Comparison of ENCODE assay signal across 24 mouse cellular contexts in the genomic region with DNA sequence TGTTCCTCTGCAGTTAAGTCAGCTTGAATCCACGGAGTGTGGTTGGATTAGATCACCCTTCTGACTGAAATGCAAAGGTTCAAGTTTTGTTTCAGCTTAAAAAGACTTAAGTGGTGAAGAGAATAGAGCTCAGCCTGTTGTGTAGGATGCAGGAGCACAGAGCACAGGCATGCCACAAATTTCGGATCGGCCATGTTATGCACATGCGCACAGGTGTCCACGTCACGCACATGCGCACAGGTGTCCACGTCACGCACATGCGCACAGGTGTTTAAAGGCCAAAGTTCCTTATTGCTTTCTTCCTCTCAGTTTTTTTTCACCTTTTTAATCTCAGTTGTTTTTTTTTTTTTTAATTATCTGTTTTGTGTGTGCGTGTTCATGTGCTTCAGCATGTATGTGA. TPM values are rescaled to one million over a fixed set of nuclear protein-coding genes. Genes with fewer than 3 reads are reported as not detected.
"Had no signal": no experiment of that assay in that cellular context is flagged by ENCODE, and none has a peak within 500 bp of the region (broad histone marks: within the 10 kb centered on the region; RNA-seq: fewer than 3 reads in every experiment).

No protein-coding gene starts in this region.

- H3K27ac ChIP-seq: gastrocnemius, adult 2 months; hindbrain, embryonic 12.5 days; hindbrain, embryonic 14.5 days; limb, embryonic 13.5 days; limb, embryonic 15.5 days; liver, embryonic 12.5 days; liver, embryonic 14.5 days had no signal

- H3K4me2 ChIP-seq: hindbrain, embryonic 12.5 days; hindbrain, embryonic 14.5 days; limb, embryonic 13.5 days; limb, embryonic 15.5 days; liver, embryonic 12.5 days had no signal

- H3K4me1 ChIP-seq: liver, embryonic 12.5 days had no signal

- H3K4me3 ChIP-seq: gastrocnemius, adult 2 months; hindbrain, embryonic 10.5 days; hindbrain, embryonic 12.5 days; limb, embryonic 13.5 days; limb, embryonic 15.5 days; liver, embryonic 12.5 days had no signal

- H3K36me3 ChIP-seq: hindbrain, embryonic 10.5 days; hindbrain, embryonic 12.5 days; limb, embryonic 13.5 days; limb, embryonic 15.5 days; liver, embryonic 12.5 days had no signal

- H3K9me3 ChIP-seq: hindbrain, embryonic 12.5 days; limb, embryonic 13.5 days; limb, embryonic 15.5 days had no signal

- H3K9ac ChIP-seq: hindbrain, embryonic 12.5 days; hindbrain, embryonic 14.5 days; limb, embryonic 13.5 days; limb, embryonic 15.5 days; liver, embryonic 12.5 days; liver, embryonic 14.5 days had no signal

- H3K27me3 ChIP-seq: limb, embryonic 15.5 days had no signal

- DNase-seq: gastrocnemius, adult 2 months; gastrocnemius, postnatal 10 days; gastrocnemius, postnatal 25 days; heart, adult 18-20 months; heart, postnatal 10 days; heart, postnatal 4 days; kidney, adult 11 months; kidney, adult 2 months; kidney, adult 9 months; kidney, postnatal 10 days; kidney, postnatal 36 days; layer of hippocampus, adult 9-11 months; layer of hippocampus, postnatal 36 days; left cerebral cortex, postnatal 4 days had no signal

- ATAC-seq: hindbrain, postnatal 0 days; intestine, embryonic 16.5 days; liver, embryonic 12.5 days had no signal

RNA-seq across cellular contexts. Expression of a gene that starts 52.6 kb away (rescaled TPM):
- total RNA-seq: granulocyte monocyte progenitor cell, adult 5-6 weeks; heart, adult 18-20 months had no signal
